Mouse (Mus musculus) embryonic facial prominence, embryonic 14.5 days (tissue): ENCODE data around the gene Atp7a. TPM values are rescaled to one million over a fixed set of nuclear protein-coding genes. Genes with fewer than 3 reads are reported as not detected.

Experiments used
- ATAC-seq: fragments of 200-750 bp; cut with Nextera tagmentation; 2 replicates; pipeline ENCODE4 v1.8.0; 2017; ENCODE audit warnings: low read depth, moderate number of reproducible peaks, moderate TSS enrichment
- DNase-seq: peaks from one replicate; pipeline ENCODE4 v3.0.0-alpha.2; 2015; ENCODE audit warnings: low spot score
- H3K27ac ChIP-seq: fragments of 300-500 bp; sonication (generic); replicated peaks from 2 replicates; pipeline ENCODE4 v1.5.1; 2014; ENCODE audit warnings: low read depth, mild to moderate bottlenecking, low read length, moderate library complexity
- H3K27me3 ChIP-seq: fragments of 300-500 bp; sonication (generic); replicated peaks from 2 replicates; pipeline ENCODE4 v1.6.1; 2014; ENCODE audit warnings: low read length; ENCODE audit not compliant: control insufficient read depth, insufficient read depth
- H3K36me3 ChIP-seq: fragments of 300-500 bp; sonication (generic); 2 replicates; pipeline ENCODE4 v1.6.1; 2014; ENCODE audit warnings: low read length, mixed read lengths; ENCODE audit not compliant: control insufficient read depth, insufficient read depth
- H3K4me1 ChIP-seq: fragments of 300-500 bp; sonication (generic); 2 replicates; pipeline ENCODE4 v1.6.1; 2014; ENCODE audit warnings: antibody characterized with exemption, low read length; ENCODE audit not compliant: control insufficient read depth, insufficient read depth
- H3K4me2 ChIP-seq: fragments of 300-500 bp; sonication (generic); 2 replicates; pipeline ENCODE4 v1.6.1; 2014; ENCODE audit warnings: low read depth, mild to moderate bottlenecking, low read length, moderate library complexity, mixed read lengths
- H3K4me3 ChIP-seq: fragments of 300-500 bp; sonication (generic); 2 replicates; pipeline ENCODE4 v1.5.1; 2014; ENCODE audit warnings: low read depth, mild to moderate bottlenecking, low read length
- H3K9ac ChIP-seq: fragments of 300-500 bp; sonication (generic); 2 replicates; pipeline ENCODE4 v1.6.1; 2014; ENCODE audit warnings: low read depth, mild to moderate bottlenecking, low read length, moderate library complexity, mixed read lengths
- H3K9me3 ChIP-seq: fragments of 300-500 bp; sonication (generic); 2 replicates; pipeline ENCODE4 v1.6.1; 2016; ENCODE audit warnings: low read length; ENCODE audit not compliant: control insufficient read depth
- WGBS: fragments of 180-500 bp; shearing (Covaris S2); extraction: QIAGEN DNeasy Blood & Tissue Kit; methylation state at CpG from one replicate; pipeline ENCODE4 v1.1.7; 2014; 5-methylcytosine and 5-hydroxymethylcytosine counted together
- polyA plus RNA-seq: library from polyadenylated mRNA; unstranded; fragments of >200 nt; fragmentation: Nextera tagmentation; extraction: Ambion mirVana; gene quantifications from 2 replicates; pipeline ENCODE4 v1.2.1, GENCODE M21; 2014

Atp7a gene
- polyA plus RNA-seq, 1 experiment from 2014 or later, result 28.4 TPM

DNA sequence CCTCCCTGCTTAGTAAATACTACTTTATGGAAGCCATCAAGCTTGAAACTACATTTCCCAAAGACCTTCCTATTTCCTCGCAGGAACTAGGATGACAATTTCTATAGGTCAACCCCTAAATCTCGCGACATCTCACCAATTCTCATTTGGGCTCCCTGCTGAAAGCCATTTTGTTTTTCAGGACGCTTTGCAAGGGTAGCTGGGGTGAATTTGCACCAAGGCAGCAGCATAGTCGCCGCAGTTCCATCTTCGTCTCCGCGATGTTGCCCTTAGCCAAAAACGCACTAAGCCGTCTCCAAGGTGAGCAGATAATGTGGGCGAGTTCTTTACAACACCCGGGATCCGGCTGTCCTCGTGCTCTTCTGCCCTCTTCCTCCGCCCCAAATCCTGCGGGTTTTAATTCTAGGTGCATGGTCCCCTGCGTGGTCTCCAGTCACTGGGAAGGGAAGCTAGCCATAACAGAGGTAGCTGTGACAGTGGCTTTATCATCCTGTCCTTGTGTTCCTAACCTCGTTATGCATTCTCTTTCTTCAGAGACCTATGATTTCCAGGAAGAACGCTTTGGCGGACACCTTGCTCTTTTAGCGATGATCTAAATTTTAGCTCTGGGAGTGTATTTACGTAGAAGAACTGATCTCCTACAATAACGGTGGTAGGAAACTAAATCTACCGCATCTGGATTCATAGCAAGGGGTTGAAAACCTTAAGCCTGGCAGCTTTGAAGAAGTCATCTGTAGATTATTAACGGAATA is 11.3 kb upstream of the Atp7a start, which contains the start of gene Cox7b:
Gene Cox7b (plus strand): TSS at position 130 of the 752 bp plus-strand sequence.
- Histone ChIP-seq H3K4me2 (peak within 1 kb of the TSS; percentile 50), H3K4me3 (peak within 1 kb of the TSS; percentile 55), H3K27ac (peak within 1 kb of the TSS; percentile 86), H3K9ac (peak within 1 kb of the TSS; percentile 72), H3K4me1 (no peaks in the 10 kb centered on the region), H3K27me3 (no peaks in the 10 kb centered on the region), H3K36me3 (0 out of 2 replicates have a peak, but pooled peaks cover 12% of the 10 kb centered on the region), H3K9me3 (no peaks in the 10 kb centered on the region)
- ATAC-seq, result peak; percentile 42; the same call in 1 of the 2 replicates
- WGBS, result 21% methylated on average over 26 of the region's 26 CpGs
- peak; percentile 96 for DNase-seq

DNA sequence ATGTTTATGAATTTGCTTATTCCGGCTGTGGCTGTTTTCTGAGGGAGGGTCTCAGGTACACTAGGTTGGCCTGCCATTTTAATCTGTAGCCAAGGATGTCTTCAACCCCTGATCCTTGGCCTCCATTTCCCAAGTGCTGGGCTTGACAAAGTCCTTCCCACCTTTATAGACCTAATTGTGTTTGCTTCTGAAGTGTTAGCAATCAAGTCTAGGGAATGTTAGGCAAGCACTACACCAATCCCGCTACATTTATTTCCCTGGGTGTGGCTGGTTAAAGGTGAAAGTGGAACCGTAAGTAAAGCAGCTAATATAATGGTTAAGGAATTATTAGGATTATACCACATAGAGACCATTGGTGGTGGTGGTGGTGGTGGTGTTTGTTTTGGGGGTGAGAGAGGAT is 10.0 kb upstream of the Atp7a start:
- 82% methylated on average over 3 of the region's 3 CpGs for WGBS
- H3K36me3 ChIP-seq, result peaks cover 22% of the 10 kb centered on the region; the same call in 1 of the 2 replicates
- no peaks in the 10 kb centered on the region for H3K27me3 ChIP-seq
- no peaks in the 10 kb centered on the region for H3K9me3 ChIP-seq
- no peaks in the 10 kb centered on the region for H3K4me1 ChIP-seq
- H3K4me2 ChIP-seq, result peak overlapping the region; percentile 50
- H3K4me3 ChIP-seq, result no peak overlapping the region
- ATAC-seq, result no peak
- no peak for DNase-seq
- H3K9ac ChIP-seq, result no peak overlapping the region
- no peak overlapping the region for H3K27ac ChIP-seq

DNA sequence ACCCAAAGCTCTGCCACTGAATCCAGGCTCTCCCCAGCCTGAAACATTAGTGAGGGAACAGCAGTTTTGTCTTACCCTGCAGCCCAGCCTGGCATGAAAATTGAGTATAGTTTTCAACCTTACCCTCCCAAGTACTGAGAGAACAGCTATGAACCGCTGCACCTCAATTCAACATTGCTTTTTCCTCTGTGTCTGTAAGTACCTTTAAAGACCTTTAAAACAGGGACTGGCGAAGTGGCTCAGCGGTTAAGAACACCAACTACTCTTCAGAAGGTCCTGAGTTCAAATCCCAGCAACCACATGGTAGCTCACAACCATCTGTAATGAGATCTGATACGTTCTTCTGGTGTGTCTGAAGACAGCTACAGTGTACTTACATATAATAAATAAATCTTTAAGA is 9.6 kb upstream of the Atp7a start:
- Histone ChIP-seq H3K9ac (no peak overlapping the region), H3K27ac (no peak overlapping the region), H3K4me1 (no peaks in the 10 kb centered on the region), H3K9me3 (no peaks in the 10 kb centered on the region), H3K4me3 (no peak overlapping the region), H3K4me2 (no peak overlapping the region), H3K27me3 (no peaks in the 10 kb centered on the region), H3K36me3 (peaks cover 24% of the 10 kb centered on the region; the same call in 1 of the 2 replicates)
- 91% methylated on average over 4 of the region's 4 CpGs for WGBS
- no peak for DNase-seq
- no peak for ATAC-seq

DNA sequence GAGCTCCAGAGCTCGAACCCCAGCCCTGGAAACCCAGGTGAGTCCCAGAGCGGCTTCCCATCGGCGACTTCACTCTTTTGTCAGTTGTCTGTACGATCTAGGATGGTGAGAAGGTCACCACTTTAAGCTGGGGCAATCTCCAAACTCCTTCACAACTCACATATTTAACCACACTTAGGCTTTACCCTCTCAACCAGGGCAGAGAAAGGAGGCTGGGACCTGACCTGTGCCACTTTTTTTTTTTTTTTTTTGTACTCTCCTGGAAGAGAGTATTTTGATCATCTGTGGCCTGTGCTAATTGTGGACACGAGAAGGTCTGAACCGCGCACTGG is 233 bp downstream of the Atp7a start:
- Histone ChIP-seq H3K27me3 (no peaks in the 10 kb centered on the region), H3K4me3 (peak overlapping the region; percentile 51), H3K27ac (peak overlapping the region; percentile 71), H3K9ac (peak overlapping the region; percentile 70), H3K4me2 (peak overlapping the region; percentile 48), H3K36me3 (no peaks in the 10 kb centered on the region), H3K4me1 (no peaks in the 10 kb centered on the region), H3K9me3 (no peaks in the 10 kb centered on the region)
- WGBS, result 25% methylated on average over 8 of the region's 8 CpGs
- DNase-seq (no peak), ATAC-seq (peak; percentile 35)

DNA sequence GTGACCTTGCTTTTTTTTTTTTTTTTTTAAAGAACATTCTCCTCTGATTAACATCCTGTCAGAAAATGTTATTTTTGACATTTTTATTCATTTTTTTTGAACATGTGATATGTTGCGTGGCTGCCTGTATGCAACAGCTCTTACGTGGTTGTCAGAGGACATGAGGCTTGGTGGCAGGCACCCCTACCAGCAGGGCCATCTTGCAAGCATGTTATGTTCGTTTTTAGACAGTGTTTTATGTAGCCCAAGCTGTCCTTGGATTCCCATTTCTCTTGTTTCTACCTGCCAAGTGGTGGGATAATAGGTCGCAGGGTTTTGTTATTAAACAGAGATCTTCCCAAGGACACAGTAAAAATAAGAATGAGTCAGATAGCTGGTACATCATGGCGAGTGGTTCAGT is 3.1 kb downstream of the Atp7a start:
- Histone ChIP-seq H3K27ac (no peak overlapping the region), H3K9me3 (no peaks in the 10 kb centered on the region), H3K4me1 (no peaks in the 10 kb centered on the region), H3K36me3 (no peaks in the 10 kb centered on the region), H3K27me3 (no peaks in the 10 kb centered on the region), H3K9ac (no peak overlapping the region), H3K4me3 (no peak overlapping the region), H3K4me2 (no peak overlapping the region)
- ATAC-seq (no peak), DNase-seq (no peak)
- 72% methylated on average over 5 of the region's 5 CpGs for WGBS

DNA sequence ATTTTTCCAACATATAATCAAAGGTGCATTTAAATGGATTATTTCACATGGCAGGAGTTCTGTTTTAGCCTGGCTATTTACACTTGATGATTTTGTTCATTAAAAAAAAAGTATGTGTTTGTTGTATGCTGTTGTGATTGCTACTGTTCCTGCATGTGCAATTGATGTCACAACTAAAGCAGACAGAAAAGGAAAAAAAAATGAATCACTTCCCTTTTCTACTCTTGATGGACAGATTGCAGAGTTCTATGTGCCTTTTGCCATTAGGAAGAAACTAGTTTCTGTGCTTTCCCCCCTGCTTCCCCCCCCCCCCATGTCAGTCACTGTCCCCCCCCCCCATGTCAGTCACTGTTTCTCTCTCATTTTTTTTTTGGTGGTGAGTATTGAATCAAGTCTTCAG is 4.0 kb downstream of the Atp7a start:
- Histone ChIP-seq H3K4me3 (no peak overlapping the region), H3K4me1 (no peaks in the 10 kb centered on the region), H3K27me3 (no peaks in the 10 kb centered on the region; the same call in 1 of the 2 replicates), H3K36me3 (no peaks in the 10 kb centered on the region), H3K27ac (no peak overlapping the region), H3K9ac (no peak overlapping the region), H3K9me3 (no peaks in the 10 kb centered on the region), H3K4me2 (no peak overlapping the region)
- ATAC-seq (no peak), DNase-seq (no peak)

DNA sequence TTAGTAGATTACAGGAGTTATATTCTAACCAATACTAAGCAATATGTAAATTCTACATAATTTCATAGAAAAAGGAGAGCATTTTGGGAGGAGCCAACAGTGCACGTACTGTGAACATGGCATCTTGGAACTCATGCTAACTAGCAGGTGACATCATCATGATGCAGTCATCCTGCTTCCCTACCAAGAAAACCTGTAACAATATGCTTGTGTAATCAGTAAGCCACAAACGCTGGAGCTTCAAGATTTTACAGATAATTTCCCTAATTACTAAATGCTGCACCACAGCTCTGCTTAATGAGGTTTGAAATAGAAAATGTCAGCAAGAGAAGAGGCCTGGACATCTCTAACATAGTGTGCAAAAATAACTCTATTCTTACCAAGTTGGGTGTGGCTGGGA is 8.7 kb downstream of the Atp7a start:
- no peak overlapping the region for H3K27ac ChIP-seq
- H3K4me3 ChIP-seq, result no peak overlapping the region
- DNase-seq (no peak), ATAC-seq (no peak)
- no peaks in the 10 kb centered on the region for H3K36me3 ChIP-seq
- no peak overlapping the region for H3K9ac ChIP-seq
- WGBS, result 60% methylated on average over 2 of the region's 2 CpGs
- H3K4me1 ChIP-seq, result no peaks in the 10 kb centered on the region
- no peaks in the 10 kb centered on the region for H3K9me3 ChIP-seq
- no peaks in the 10 kb centered on the region; the same call in 1 of the 2 replicates for H3K27me3 ChIP-seq
- H3K4me2 ChIP-seq, result no peak overlapping the region

DNA sequence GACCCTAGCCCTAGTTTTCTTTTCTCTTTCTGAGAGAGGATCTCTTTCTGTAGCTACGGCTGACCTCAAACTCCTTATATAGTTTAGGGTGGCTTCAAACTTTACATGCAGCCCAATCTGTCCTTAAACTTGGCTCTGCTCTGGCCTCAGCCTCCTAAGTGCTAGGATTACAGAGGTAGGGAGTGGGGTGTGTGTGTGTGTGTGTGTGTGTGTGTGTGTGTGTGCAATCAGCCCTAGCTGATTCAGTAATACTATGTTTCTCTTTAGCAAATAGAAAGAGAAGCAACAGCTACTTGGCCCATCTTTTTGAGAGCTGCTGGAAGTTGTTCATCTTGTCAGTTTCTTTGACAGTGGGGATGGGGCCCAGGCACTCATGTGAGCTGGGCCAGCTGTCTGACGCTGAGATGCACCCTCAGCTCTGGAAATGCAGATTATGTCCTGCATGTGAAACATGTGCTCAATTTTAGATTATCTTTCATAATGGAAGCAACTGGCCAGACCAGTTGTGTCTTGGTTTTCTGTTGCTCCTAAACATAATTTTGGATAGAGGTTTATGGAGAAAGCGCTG is 10.2 kb downstream of the Atp7a start:
- Histone ChIP-seq H3K27me3 (no peaks in the 10 kb centered on the region; the same call in 1 of the 2 replicates), H3K36me3 (no peaks in the 10 kb centered on the region), H3K9me3 (no peaks in the 10 kb centered on the region), H3K4me3 (no peak overlapping the region), H3K4me1 (no peaks in the 10 kb centered on the region), H3K4me2 (no peak overlapping the region), H3K9ac (no peak overlapping the region), H3K27ac (no peak overlapping the region)
- ATAC-seq (no peak), DNase-seq (no peak)
- WGBS, result 90% methylated on average over 3 of the region's 3 CpGs
